Mouse (Mus musculus) kidney, postnatal 4 days (tissue): ENCODE results near the gene Lrrc8d.
"Not testable (repeated sequence)": the region's sequence is repeated elsewhere in the genome, so short reads cannot be mapped to it uniquely, and the experiment has no call there.

Experiments used
- DNase-seq, 2 experiments: peaks; one replicate each; pipeline ENCODE4 v3.0.0; 2021; ENCODE audit warnings: mixed read lengths in 2 of 2

Gene Lrrc8d

DNA sequence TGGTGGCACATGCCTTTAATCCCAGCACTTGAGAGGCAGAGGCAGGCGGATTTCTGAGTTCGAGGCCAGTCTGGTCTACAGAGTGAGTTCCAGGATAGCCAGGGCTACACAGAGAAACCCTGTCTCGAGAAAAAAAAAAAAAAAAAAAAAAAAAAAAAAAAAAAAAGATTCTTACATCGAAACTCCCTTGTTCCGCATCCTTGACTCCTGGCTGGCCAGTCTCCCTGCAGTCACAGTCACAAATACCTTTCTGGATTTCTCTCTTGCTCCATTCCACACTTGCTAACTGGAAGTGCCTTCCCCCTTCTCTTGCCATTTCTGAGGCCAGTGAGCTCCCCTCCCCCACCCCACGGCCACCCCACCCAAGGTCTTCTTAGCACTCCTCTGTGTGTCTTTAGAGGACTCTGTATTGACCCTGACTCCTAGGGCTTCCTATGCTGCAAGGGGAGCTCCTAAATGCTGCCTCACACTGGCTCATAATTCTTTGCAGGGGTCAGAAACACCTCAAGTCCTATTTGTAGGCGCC is 13.9 kb upstream of the Lrrc8d start:
- DNase-seq, result not testable (repeated sequence)

GRCm38 (mm10) chr5:105686331-105686995 is 13.3 kb upstream of the Lrrc8d start:
- no peak for DNase-seq

DNA sequence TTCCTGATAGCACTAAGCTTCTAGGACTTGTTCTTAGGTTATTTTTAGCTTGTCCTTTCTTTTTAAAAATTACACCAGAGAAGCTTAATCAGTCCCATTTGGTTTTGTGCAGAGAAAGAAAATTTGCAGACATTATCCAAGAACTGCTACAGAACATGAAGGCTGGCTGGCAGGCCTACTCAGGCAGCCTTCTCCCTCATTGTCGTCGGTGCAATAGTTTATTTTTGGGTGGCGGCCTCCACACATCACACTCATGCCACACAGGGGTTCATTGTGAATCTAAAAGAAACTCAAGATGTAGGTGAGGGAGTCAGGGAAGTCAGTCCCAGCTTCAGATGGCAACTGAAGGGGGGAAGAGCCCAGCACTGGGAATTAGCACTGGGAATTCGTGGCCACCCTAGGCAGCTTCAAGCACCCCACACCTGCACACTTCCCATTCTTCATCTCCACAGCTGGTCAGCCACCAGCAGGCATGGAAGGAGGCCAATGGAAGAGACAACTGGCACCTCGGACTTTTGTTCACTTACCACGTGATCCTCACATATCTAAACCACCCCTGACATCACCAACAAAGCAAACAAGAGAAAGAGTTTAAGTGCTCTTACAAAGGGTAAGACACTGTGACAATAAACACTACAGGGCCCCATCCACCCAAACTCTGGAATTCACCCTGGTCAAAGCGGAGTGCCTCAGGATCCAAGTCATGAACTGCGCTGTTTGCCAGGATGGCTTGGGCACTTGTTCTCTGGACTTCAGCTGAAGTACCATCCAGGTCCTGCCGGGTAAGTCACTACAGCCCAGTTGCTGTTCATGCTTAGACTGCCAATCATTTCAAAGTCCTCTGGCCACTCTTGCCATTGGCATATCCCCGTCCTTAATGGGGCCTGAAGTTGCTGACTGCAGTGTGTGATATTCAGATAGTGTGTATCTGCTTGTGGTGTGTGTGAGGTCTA is 9.0 kb upstream of the Lrrc8d start:
- DNase-seq, result no peak

DNA sequence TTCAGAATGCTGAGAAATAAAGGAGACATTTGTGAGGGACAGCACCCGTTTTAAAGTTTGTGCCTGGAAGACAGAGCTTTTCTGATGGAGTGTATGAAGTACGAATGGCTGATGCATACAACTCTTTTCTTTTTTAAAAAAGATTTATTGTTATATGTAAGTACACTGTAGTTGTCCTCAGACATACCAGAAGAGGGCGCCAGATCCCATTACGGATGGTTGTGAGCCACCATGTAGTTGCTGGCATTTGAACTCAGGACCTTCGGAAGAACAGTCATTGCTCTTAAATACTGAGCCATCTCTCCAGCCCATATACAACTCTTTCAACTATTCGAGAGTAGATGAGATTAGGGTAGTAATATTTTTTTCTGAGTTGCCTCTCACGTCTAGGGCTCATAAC is 8.1 kb upstream of the Lrrc8d start:
- DNase-seq, result peak; percentile 48 to 51

- DNase-seq, result no peak
Measured at GRCm38 (mm10) chr5:105694339-105694930, 5.3 kb upstream of the Lrrc8d start.

DNA sequence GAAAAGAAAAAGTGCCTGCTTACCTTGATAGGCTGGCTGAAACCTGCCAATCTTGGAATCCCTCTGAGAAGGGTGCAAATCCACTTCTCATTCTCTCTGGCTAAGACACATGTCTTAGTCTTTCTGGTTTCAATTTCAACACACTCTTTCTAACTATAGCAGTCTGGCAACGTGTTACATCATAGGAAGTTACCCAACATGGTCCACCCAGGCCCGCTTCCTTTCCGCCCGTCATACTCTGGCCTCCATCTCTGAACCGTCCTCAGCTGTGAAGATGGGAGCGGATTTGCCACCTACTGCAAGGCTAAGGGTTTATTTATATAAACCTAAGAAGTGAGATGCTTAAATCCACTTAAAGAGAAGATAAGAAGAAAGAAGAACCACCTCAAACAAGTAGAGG is 3.7 kb upstream of the Lrrc8d start:
- DNase-seq, result no peak

GRCm38 (mm10) chr5:105697886-105698285 is 1.9 kb upstream of the Lrrc8d start:
- DNase-seq, result no peak

DNA sequence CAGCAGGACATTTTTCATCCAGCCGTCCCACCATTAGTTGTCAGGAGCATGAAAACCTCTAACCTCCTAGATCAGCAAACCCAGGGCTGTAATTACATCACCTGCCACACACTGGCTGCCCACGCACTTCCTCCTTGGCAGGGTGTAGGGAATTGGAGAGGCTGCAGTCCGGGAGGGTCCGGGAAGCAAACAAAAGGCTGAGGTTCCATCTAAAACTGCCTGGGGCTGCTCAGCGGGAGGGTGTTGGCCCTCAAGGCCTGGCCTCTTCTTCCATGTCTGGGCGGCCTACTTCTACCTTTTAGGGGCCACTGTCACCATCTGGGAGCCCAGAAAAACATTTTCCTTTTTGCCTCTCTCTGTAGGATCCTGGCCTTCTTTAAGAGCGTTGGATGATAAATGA is 1.1 kb upstream of the Lrrc8d start:
- peak; percentile 63 to 77 for DNase-seq

GRCm38 (mm10) chr5:105700070-105700851 is 492 bp downstream of the Lrrc8d start:
- DNase-seq, result peak; percentile 79 to 88

DNA sequence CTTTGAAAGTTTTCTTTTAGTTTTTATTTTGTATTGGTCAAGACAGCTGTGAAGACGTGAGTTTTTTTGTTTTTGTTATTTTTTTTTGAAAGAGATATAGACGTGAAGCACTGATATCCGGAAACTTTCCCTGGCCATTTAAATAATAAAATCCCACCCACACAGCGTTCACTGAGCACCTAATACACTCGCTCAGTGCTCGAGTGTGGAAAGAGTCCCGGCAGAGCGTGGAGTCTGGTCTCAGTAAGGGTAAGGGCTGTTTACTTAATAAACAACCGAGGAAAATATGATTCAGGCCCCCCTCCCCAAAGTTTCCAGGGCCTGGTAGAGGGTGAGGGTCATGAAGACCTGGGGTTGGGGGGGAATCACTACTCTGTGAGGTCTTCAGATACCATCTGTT is 1.6 kb downstream of the Lrrc8d start:
- no peak for DNase-seq

GRCm38 (mm10) chr5:105701844-105702243 is 2.1 kb downstream of the Lrrc8d start:
- peak in 1 of 2 experiments; percentile 47 for DNase-seq

DNA sequence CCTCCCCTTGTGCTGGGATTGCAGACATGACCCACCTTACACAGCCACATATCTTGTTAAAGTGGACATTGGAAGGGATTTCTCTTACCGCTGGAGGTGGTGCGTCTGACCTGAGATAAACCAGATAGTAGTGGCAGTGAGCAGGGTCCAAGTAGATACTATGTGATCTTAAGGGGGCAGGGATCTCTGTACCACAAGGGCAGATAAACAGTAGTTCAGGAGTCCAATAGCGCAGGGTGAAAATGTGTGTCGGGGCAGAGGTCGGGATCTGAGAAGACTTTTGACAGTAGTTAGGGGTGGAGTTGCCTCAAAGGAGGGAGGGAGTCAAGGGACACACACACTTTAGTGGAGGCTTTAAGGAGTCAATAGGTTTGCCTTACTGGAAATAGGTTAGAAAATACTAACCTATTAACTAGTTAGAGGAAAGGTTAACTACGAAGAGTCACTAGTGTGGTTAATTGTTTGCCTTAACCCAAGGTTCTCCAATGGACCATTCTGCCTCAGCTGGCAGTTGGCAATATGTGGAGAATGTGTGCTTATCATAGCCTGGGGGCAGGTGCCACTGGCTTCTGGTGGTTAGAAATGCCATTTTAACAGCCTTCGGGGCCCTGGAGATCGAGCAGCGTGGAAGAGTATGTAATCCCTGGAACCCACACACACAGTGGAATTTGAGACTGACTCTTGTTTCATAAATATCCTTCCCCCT is 3.0 kb downstream of the Lrrc8d start:
- DNase-seq, result no peak

GRCm38 (mm10) chr5:105703286-105703655 is 3.5 kb downstream of the Lrrc8d start:
- no peak for DNase-seq

- DNase-seq, result peak; percentile 38 to 58
Measured at GRCm38 (mm10) chr5:105704573-105704972, 4.8 kb downstream of the Lrrc8d start.

GRCm38 (mm10) chr5:105706635-105707034 is 6.9 kb downstream of the Lrrc8d start:
- peak in 1 of 2 experiments; percentile 37 for DNase-seq

GRCm38 (mm10) chr5:105708276-105708675 is 8.5 kb downstream of the Lrrc8d start:
- DNase-seq, result no peak

- DNase-seq, result no peak
Measured at GRCm38 (mm10) chr5:105710473-105710872, 10.7 kb downstream of the Lrrc8d start.

DNA sequence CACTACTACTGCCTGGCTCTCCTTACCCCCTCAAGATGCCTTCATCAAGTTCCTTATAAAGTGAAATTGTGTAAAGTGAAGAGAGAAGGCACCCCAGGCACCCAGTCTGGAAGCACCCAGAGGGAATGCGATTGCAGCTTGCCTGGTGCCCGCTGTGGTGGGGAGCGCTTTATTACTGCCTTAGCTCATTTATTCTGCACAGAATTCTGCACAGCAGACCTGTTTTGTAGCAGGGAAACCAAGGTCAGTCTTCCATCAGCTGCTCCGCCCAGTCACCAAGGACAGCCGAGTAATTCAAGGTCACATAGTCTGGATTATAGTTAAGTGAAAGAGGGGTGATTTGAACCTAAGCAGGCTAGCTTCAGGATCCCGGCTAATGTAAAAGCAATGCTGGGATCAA is 14.7 kb downstream of the Lrrc8d start:
- no peak for DNase-seq

- no peak for DNase-seq
Measured at GRCm38 (mm10) chr5:105715095-105715494, 15.3 kb downstream of the Lrrc8d start.

GRCm38 (mm10) chr5:105715531-105716124 is 15.9 kb downstream of the Lrrc8d start:
- DNase-seq, result peak; percentile 43 to 61

DNA sequence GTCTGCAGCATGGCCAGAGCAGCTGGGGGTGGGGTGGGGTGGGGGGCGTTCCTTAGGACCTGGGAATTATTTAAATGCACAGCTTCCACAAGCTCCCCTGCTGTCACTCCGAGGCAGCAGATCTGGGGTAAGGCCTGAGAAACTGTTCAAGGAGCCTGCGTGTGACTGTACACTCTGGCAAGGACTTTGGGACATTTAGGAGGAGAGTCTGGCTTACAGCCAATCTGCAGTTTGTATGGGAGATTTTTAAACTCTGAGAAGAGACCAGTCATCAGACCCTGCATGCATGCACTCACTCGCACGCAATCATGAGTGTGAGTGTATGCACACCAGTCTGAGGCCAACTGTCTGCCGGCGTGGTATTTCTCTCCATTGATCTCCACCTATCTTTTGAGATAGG is 17.5 kb downstream of the Lrrc8d start:
- peak in 1 of 2 experiments; percentile 39 for DNase-seq
